Mouse (Mus musculus): ENCODE results near the gene Fgb. TPM values are rescaled to one million over a fixed set of nuclear protein-coding genes. Genes with fewer than 3 reads are reported as not detected.

Gene Fgb
- 0.15 and 1.8 TPM in 2 replicates for polyA plus RNA-seq (2012; rRNA removed)

- no peak for TF ChIP-seq POLR2A (IDR thresholded peaks at IDR 0.05; ENCODE audit: control insufficient read depth, extremely low read depth, insufficient read depth, low read length, poor library complexity)
- Histone ChIP-seq H3K4me1 (replicated peaks; ENCODE audit: control insufficient read depth, insufficient read depth, low read length) (no peaks in the 10 kb centered on the region), H3K36me3 (ENCODE audit: control insufficient read depth, insufficient read depth, low read length) (no peaks in the 10 kb centered on the region), H3K27me3 (ENCODE audit: control insufficient read depth, insufficient read depth, low read length) (no peaks in the 10 kb centered on the region), H3K4me3 (ENCODE audit: control insufficient read depth, insufficient read depth, low read length) (no peak within 1 kb of the TSS), H3K27ac (ENCODE audit: control insufficient read depth, insufficient read depth, low read length) (no peak within 1 kb of the TSS)
- no peak for DNase-seq
- 90% methylated on average over 8 of the region's 8 CpGs for WGBS
These were observed at the start of gene Fgb for GRCm38 (mm10) chr3:83049680-83050079. Gene Fgb (minus strand): TSS chr3:83049863.

- DNase-seq = no peak
- WGBS = 77% methylated on average over 1 of the region's 1 CpGs
- Histone ChIP-seq H3K4me3 (ENCODE audit: control insufficient read depth, insufficient read depth, low read length) (no peak overlapping the region), H3K36me3 (ENCODE audit: control insufficient read depth, insufficient read depth, low read length) (no peaks in the 10 kb centered on the region), H3K27ac (ENCODE audit: control insufficient read depth, insufficient read depth, low read length) (no peak overlapping the region), H3K27me3 (ENCODE audit: control insufficient read depth, insufficient read depth, low read length) (no peaks in the 10 kb centered on the region), H3K4me1 (replicated peaks; ENCODE audit: control insufficient read depth, insufficient read depth, low read length) (no peaks in the 10 kb centered on the region; the same call in 1 of the 2 replicates)
- TF ChIP-seq CTCF (IDR thresholded peaks at IDR 0.05; ENCODE audit: borderline replicate concordance, control insufficient read depth, extremely low read depth, insufficient read depth, low read length, poor library complexity) (no peak), POLR2A (IDR thresholded peaks at IDR 0.05; ENCODE audit: control insufficient read depth, extremely low read depth, insufficient read depth, low read length, poor library complexity) (no peak)
These were observed 49.5 kb upstream of the Fgb start for GRCm38 (mm10) chr3:83099139-83099538.

- 44% methylated on average over 14 of the region's 14 CpGs for WGBS
- Histone ChIP-seq H3K4me3 (ENCODE audit: control insufficient read depth, insufficient read depth, low read length) (no peak overlapping the region), H3K27me3 (ENCODE audit: control insufficient read depth, insufficient read depth, low read length) (no peaks in the 10 kb centered on the region), H3K4me1 (replicated peaks; ENCODE audit: control insufficient read depth, insufficient read depth, low read length) (no peaks in the 10 kb centered on the region; the same call in 1 of the 2 replicates), H3K36me3 (ENCODE audit: control insufficient read depth, insufficient read depth, low read length) (no peaks in the 10 kb centered on the region), H3K27ac (ENCODE audit: control insufficient read depth, insufficient read depth, low read length) (no peak overlapping the region)
- TF ChIP-seq POLR2A (IDR thresholded peaks at IDR 0.05; ENCODE audit: control insufficient read depth, extremely low read depth, insufficient read depth, low read length, poor library complexity) (no peak), CTCF (IDR thresholded peaks at IDR 0.05; ENCODE audit: borderline replicate concordance, control insufficient read depth, extremely low read depth, insufficient read depth, low read length, poor library complexity) (no peak)
- no peak for DNase-seq
These were observed 48.9 kb upstream of the Fgb start for GRCm38 (mm10) chr3:83098546-83099034.

GRCm38 (mm10) chr3:83097586-83097985, 47.9 kb upstream of the Fgb start:
- 91% methylated on average over 6 of the region's 6 CpGs for WGBS
- no peak overlapping the region for H3K27ac ChIP-seq (ENCODE audit: control insufficient read depth, insufficient read depth, low read length)
- no peaks in the 10 kb centered on the region for H3K27me3 ChIP-seq (ENCODE audit: control insufficient read depth, insufficient read depth, low read length)
- no peaks in the 10 kb centered on the region for H3K36me3 ChIP-seq (ENCODE audit: control insufficient read depth, insufficient read depth, low read length)
- no peak overlapping the region for H3K4me3 ChIP-seq (ENCODE audit: control insufficient read depth, insufficient read depth, low read length)
- H3K4me1 ChIP-seq (replicated peaks; ENCODE audit: control insufficient read depth, insufficient read depth, low read length) = no peaks in the 10 kb centered on the region; the same call in 1 of the 2 replicates
- DNase-seq = no peak
- no peak for TF ChIP-seq POLR2A (IDR thresholded peaks at IDR 0.05; ENCODE audit: control insufficient read depth, extremely low read depth, insufficient read depth, low read length, poor library complexity)
- TF ChIP-seq CTCF (IDR thresholded peaks at IDR 0.05; ENCODE audit: borderline replicate concordance, control insufficient read depth, extremely low read depth, insufficient read depth, low read length, poor library complexity) = no peak

- Histone ChIP-seq H3K27me3 (ENCODE audit: control insufficient read depth, insufficient read depth, low read length) (no peaks in the 10 kb centered on the region), H3K36me3 (ENCODE audit: control insufficient read depth, insufficient read depth, low read length) (no peaks in the 10 kb centered on the region), H3K4me3 (ENCODE audit: control insufficient read depth, insufficient read depth, low read length) (no peak overlapping the region), H3K27ac (ENCODE audit: control insufficient read depth, insufficient read depth, low read length) (no peak overlapping the region), H3K4me1 (replicated peaks; ENCODE audit: control insufficient read depth, insufficient read depth, low read length) (peaks cover 3% of the 10 kb centered on the region; the same call in 1 of the 2 replicates)
- DNase-seq = peak; percentile 55
- no peak for TF ChIP-seq POLR2A (IDR thresholded peaks at IDR 0.05; ENCODE audit: control insufficient read depth, extremely low read depth, insufficient read depth, low read length, poor library complexity)
- no peak for TF ChIP-seq CTCF (IDR thresholded peaks at IDR 0.05; ENCODE audit: borderline replicate concordance, control insufficient read depth, extremely low read depth, insufficient read depth, low read length, poor library complexity)
- 2% methylated on average over 11 of the region's 11 CpGs for WGBS
These were observed 30.9 kb upstream of the Fgb start for GRCm38 (mm10) chr3:83080567-83081055.

- Histone ChIP-seq H3K4me3 (ENCODE audit: control insufficient read depth, insufficient read depth, low read length) (no peak overlapping the region), H3K4me1 (replicated peaks; ENCODE audit: control insufficient read depth, insufficient read depth, low read length) (peaks cover 3% of the 10 kb centered on the region; the same call in 1 of the 2 replicates), H3K27me3 (ENCODE audit: control insufficient read depth, insufficient read depth, low read length) (no peaks in the 10 kb centered on the region), H3K27ac (ENCODE audit: control insufficient read depth, insufficient read depth, low read length) (no peak overlapping the region), H3K36me3 (ENCODE audit: control insufficient read depth, insufficient read depth, low read length) (peaks cover 10% of the 10 kb centered on the region)
- 65% methylated on average over 3 of the region's 3 CpGs for WGBS
- no peak for TF ChIP-seq POLR2A (IDR thresholded peaks at IDR 0.05; ENCODE audit: control insufficient read depth, extremely low read depth, insufficient read depth, low read length, poor library complexity)
- no peak for TF ChIP-seq CTCF (IDR thresholded peaks at IDR 0.05; ENCODE audit: borderline replicate concordance, control insufficient read depth, extremely low read depth, insufficient read depth, low read length, poor library complexity)
- DNase-seq = no peak
These were observed 26.9 kb upstream of the Fgb start for GRCm38 (mm10) chr3:83076563-83076962.

GRCm38 (mm10) chr3:83070231-83070630, 20.6 kb upstream of the Fgb start:
- TF ChIP-seq CTCF (IDR thresholded peaks at IDR 0.05; ENCODE audit: borderline replicate concordance, control insufficient read depth, extremely low read depth, insufficient read depth, low read length, poor library complexity) (no peak), POLR2A (IDR thresholded peaks at IDR 0.05; ENCODE audit: control insufficient read depth, extremely low read depth, insufficient read depth, low read length, poor library complexity) (no peak)
- DNase-seq = no peak
- 97% methylated on average over 4 of the region's 4 CpGs for WGBS
- H3K27me3 ChIP-seq (ENCODE audit: control insufficient read depth, insufficient read depth, low read length) = no peaks in the 10 kb centered on the region
- no peak overlapping the region for H3K4me3 ChIP-seq (ENCODE audit: control insufficient read depth, insufficient read depth, low read length)
- H3K4me1 ChIP-seq (replicated peaks; ENCODE audit: control insufficient read depth, insufficient read depth, low read length) = no peaks in the 10 kb centered on the region
- peaks cover 69% of the 10 kb centered on the region for H3K36me3 ChIP-seq (ENCODE audit: control insufficient read depth, insufficient read depth, low read length)
- H3K27ac ChIP-seq (ENCODE audit: control insufficient read depth, insufficient read depth, low read length) = no peak overlapping the region
